Mouse (Mus musculus): ENCODE measurements around the gene Tmub1.

Tmub1 gene

GRCm38 (mm10) chr5:24453985-24454303 is 6.3 kb upstream of the Tmub1 start:
- DNase-seq (ENCODE audit: low spot score in 2 of 2), result peak in 1 of 2 experiments; percentile 31

DNA sequence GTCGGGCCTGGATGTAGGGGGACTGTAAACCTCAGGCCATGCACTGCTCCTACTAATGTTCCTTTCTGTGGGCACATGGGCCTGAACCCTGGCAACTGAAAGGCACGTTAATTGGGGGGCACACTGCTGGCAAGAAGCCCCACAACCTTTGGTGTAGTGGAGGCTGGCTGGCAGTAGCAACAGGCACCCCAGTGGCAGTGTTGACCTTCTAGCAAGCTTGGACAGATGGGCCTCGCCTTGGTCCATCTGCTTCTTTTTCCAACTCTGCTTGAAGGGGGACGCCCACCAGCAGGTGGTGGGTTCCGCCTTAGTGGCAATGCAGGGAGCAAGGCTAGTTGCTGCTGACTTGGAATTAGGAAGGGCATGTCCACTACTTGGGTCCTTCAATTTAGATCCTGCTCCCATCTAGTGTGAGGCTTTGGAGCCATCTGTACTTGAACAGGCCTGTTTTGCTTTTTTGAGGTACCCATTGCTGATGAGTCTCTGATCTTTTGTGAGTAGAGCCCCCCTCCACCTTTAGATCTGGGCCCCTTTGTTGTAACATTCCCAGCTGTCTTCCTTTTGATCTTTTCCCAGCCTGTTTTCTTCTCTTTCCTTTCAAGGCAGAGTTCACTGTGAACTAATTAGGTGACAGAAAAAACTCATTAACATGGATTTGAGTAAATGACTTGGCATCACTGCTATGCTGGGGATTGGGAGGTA is 5.8 kb upstream of the Tmub1 start:
- no peak for DNase-seq (ENCODE audit: low spot score in 2 of 2)

- peak in 1 of 2 experiments; percentile 26 for DNase-seq (ENCODE audit: low spot score in 2 of 2)
These were observed 5.1 kb upstream of the Tmub1 start for GRCm38 (mm10) chr5:24452691-24453233.

DNA sequence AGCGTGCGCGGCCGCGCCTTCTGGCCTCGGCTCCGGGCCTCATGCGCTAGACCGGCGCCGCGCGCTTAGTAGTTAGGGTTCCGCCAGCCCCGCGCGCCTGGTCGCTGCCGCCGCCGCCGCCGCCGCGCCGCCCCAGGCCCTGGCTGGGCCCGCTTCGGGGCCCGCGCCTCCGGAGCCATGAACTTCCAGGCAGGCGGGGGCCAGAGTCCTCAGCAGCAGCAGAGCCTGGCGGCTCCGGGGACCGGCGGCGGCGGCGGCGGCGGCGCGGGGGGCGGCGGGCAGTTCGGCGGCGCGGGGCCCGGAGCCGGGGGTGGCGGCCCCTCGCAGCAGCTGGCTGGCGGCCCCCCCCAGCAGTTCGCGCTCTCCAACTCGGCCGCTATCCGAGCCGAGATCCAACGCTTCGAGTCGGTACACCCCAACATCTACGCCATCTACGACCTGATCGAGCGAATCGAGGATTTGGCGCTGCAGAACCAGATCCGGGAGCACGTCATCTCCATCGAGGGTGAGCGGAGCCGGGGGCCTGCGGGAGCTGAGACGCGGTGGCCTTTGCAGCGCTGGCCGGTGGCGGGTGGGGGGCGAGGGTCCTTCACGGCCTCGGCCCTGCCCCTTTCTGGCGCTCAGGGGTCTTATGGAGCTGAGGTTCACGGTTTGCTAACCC is 4.5 kb upstream of the Tmub1 start, which contains the start of gene Agap3:
Gene Agap3, plus strand, starts transcription at position 148 of the 661 bp plus-strand sequence.
- peak; percentile 41 to 54 for DNase-seq (ENCODE audit: low spot score in 2 of 2)

DNA sequence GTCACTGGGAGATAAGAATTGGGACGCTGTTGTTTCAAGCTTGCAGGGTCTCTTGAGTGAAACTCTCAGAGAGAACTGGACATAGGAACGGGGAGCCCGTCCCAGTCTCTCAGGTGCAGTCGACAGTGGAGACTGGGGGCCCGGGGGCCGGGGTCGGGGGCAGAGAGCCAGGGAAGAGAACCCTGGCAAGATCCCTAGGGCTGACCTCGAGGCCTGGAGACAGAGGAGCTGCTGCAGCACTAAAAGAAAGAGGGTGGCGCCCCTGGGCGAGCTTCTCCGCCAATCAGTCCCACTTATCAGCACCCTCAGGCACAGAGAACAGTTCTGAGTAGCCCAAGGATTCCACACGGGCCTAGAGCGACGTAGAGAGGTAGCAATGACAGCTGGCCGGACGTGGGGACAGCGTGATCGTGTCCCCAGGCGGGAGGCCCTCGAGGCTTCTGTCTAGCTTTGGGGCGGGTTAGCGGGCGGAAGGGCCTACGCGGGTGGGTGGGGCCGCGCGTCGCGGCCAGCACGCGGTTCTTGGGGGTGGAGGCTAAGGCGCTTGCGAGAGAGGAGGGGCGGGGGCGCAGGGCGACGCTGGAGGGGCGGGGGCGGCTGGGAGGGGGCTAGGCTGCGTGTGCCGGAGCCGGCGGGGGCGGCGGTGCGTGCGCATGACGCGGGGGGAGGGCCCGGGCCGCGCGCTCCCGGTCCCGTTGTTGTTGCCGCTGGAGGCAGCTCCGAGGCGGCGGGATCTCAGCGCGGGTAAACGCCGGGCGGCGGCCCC is 3.8 kb upstream of the Tmub1 start:
- DNase-seq (ENCODE audit: low spot score in 2 of 2), result peak; percentile 83 to 87

DNA sequence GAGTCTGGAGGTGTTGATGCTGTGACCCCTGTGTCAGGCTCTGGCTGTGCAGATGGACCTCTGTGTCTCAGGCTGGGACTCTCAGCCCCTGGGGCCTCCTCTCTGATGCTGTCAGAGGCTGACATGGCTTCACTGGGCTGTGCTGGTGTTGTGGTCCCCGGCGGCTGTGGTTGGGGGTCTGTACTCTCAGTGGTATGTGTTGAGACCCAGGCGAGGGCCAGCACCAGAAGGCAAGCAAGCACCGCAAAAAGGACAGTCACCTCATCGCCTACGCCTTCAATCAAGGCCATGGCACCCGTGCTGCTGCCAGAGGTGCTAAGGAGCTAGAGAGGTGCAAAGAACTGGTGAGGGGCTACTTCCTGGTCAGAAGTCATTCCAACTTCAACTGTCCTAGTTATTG is 1.0 kb downstream of the Tmub1 start:
- no peak for DNase-seq (ENCODE audit: low spot score in 2 of 2)

DNA sequence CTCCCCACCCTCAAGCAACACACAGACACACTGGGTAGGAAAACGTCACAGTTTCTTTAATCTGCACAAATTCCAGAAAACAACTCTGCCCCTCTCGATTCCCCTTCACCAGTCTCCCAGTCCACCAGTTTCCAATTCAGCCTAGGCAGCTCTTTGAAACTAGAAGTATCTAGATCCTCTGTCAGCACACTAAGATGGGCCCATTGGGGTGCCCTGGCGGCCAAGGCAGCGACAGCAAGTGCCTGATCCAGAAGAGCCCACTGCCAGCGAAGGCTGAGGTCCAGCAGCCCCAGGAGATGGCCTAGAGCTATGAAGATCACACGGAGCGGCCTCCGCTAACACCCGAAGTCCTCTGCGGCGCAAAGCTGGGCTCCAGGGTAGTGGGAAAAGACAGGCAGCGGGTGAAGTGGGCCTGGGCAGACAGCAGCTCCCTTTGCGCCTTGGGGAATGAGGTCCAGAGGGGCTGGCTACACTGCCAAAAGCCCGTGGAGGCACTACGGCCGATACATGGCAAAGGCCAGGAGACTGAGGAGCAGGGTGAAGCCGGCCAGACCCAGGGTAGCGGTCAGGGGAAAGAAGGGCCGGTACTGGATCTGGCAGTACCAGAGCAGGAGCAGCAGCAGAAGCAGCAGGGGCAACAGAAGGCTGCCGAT is 2.1 kb downstream of the Tmub1 start:
- no peak for DNase-seq (ENCODE audit: low spot score in 2 of 2)

DNA sequence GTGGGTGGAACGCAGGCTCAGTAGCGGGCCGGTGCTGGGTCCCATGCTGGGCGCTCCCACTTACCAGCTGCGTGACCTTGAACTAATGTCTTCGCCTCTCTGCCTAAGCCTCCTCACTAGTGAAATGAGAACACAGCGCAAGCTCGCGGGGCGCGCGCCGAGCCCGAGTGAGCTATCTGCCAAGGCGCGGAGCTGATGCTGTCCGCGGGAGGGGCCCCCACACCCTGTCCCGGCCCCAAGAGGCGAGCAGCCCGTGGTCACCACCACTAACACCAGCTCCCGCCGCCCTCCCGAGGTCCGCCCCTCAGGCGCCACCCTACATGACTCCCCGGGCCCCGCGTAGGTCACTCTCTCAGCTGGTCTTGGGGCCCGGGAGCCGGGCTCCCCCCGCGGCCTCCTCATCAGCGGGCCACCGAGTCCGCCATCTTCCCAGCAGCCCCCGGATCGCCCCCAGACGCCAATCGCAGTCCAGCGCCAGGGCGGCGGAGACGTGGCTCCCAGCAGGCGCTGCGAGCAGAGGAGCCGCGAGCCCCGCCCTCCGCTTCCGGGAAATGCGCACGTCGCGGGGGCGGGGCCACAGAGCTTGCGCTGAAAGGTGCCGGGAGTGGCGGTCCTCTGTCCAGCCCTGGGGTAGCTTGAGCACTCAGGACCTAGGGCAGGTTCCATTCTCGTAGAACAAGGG is 2.8 kb downstream of the Tmub1 start, which contains the start of gene Fastk:
Gene Fastk, minus strand, starts transcription at position 542 of the 682 bp plus-strand sequence.
- peak; percentile 93 to 94 for DNase-seq (ENCODE audit: low spot score in 2 of 2)

GRCm38 (mm10) chr5:24443927-24444326 is 3.7 kb downstream of the Tmub1 start:
- no peak for DNase-seq (ENCODE audit: low spot score in 2 of 2)

DNA sequence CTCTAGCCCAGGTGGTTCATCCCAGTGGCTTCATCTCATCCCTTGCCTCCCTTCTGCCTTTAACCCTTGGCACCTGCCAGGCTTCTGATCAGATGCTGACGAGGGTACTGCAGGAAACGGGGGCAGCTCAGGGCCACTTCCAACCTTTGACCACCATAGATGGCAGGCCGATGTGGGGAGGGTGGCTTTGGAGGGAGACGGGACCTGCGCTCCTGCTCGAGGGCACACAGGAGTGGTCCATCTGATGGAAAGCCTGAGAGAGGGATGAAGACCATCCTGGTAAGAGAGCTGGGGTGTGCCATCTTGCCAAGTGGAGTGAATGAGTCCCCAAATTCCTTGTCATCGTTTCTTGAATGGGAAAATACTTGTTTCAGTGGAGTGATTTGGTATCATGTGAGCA is 4.5 kb downstream of the Tmub1 start:
- DNase-seq (ENCODE audit: low spot score in 2 of 2), result no peak

DNA sequence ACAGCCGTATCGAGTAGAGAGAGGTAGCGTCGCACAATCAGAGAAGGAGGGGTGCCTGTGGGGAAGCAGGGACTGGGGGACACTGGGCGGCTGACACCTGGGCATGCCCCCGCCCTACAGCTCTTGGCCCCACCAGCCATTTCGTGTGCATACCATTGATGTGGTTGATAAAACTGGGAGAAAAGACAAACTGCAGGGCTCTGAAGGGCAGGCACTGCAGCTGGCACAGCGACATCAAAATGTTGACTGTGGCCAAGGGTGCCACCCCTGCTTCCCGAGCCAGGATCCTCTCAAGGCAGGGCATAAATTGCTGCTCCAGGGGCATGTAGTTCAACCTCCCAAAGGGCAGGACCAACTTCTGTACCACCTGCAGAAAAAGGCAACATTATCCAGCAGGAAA is 5.6 kb downstream of the Tmub1 start:
- no peak for DNase-seq (ENCODE audit: low spot score in 2 of 2)

- no peak for DNase-seq (ENCODE audit: low spot score in 2 of 2)
These were observed 6.5 kb downstream of the Tmub1 start for GRCm38 (mm10) chr5:24441187-24441586.

DNA sequence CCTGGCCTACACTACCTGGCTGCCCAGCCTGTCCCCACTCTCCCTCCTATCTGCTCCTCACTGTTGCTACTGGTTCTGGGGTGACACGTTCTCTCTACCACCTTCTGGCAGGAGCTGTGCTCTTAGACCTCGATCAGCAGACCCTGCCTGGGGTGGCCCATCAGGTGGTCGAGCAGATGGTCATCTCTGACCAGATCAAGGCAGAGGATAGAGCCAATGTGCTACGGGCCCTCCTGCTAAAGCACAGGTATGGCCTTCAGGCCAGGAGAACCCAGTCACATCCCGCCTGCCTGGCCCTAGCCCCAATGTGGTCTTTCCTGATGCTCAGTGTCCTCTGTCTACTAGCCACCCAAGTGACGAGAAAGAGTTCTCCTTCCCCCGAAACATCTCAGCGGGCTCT is 13.7 kb downstream of the Tmub1 start:
- DNase-seq (ENCODE audit: low spot score in 2 of 2), result no peak

- DNase-seq (ENCODE audit: low spot score in 2 of 2), result no peak
These were observed 19.1 kb downstream of the Tmub1 start for GRCm38 (mm10) chr5:24428596-24428995.

DNA sequence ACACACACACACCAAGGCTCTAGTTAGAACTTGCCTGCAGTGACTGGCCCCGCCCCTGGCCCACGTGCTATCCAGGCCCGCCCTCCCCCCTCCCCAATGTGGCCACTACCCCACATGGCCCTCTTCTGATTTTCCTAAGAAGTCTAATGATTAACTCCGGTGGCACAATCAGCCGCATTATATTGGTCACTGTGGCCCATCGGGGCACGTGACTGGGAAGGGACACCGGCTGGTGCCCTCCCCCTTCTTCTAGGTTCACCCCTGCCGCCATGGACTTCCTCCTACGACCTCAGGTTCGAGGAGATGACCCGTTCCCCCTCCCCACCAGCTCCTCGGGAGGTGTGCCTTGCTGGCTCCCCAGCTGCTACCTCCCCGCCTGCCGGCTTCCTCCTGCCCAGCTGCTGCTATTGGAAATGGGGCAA is 19.7 kb downstream of the Tmub1 start:
- no peak for DNase-seq (ENCODE audit: low spot score in 2 of 2)

- no peak for DNase-seq (ENCODE audit: low spot score in 2 of 2)
These were observed 20.4 kb downstream of the Tmub1 start for GRCm38 (mm10) chr5:24427285-24427633.

DNA sequence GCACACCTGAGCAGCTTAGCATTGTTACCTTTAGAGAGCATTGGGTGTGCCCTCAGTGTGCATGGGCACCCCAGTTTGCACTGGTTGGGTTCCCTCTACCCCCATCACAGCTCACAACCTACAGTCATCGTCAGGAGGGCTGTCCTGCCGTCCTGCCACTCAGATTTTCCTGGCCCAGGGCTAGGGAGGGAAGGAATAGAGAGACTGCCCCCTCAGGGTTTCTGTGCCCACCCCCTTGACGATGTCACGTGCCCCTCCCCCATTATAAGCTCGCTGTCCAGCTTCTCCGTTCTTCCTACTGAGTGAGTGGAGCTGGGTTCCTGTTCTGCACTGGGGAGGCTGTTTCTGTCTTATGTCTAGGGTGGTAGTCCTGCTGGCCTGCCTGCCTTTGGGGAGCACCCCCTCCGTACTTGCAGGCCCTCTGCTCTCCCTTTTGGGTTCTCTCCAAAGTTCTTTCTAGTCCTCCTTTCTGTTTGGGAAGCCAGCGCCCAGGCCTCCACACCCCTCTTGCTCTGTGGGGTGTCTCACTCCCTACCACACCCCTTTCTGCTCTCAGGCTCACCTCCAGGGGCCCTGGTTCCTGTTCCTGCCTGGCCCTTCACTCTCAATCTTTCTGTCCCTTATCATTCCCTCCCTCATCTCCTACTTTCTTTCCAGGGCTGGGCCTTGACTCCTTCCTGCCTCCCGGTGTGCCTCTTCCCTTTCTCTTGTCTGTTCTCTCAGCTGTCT is 20.9 kb downstream of the Tmub1 start:
- no peak for DNase-seq (ENCODE audit: low spot score in 2 of 2)

DNA sequence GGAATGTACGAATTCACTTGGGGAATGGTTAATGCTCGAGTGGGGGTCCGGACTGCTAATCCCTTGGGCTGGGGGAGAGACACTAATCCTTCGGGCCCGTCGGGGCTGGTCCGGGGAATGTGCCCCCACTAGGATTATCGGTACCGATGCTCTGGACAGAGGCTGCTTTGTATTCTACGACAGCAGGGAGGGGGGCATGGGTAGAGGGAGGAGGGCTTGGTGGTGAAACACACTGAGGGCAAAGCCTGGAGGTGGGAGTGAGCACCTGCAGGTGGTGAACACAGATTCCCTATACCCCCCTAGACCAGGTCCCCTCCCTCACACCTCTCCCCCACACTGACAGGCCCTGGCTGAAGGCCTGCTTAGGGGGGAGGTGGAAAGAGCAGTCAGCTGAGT is 21.6 kb downstream of the Tmub1 start:
- peak in 1 of 2 experiments; percentile 17 for DNase-seq (ENCODE audit: low spot score in 2 of 2)

GRCm38 (mm10) chr5:24425421-24426036 is 22.1 kb downstream of the Tmub1 start:
- DNase-seq (ENCODE audit: low spot score in 2 of 2), result no peak

- DNase-seq (ENCODE audit: low spot score in 2 of 2), result peak; percentile 87 to 89
These were observed 22.7 kb downstream of the Tmub1 start for GRCm38 (mm10) chr5:24424861-24425411.

Data from heart, adult 9 months (tissue).